Mouse (Mus musculus): ENCODE data around the gene Ptges2. TPM values are rescaled to one million over a fixed set of nuclear protein-coding genes. Genes with fewer than 3 reads are reported as not detected.

Gene Ptges2
- polyA plus RNA-seq, 1 experiment from 2014 or later: 21.1 TPM

GRCm38 (mm10) chr2:32450881-32451844 is 55.5 kb downstream of the Ptges2 start, which contains the start of gene Slc25a25:
Slc25a25 (minus strand) TSS chr2:32451445.
- Histone ChIP-seq H3K27me3 (replicated peaks) (no peaks in the 10 kb centered on the region), H3K9me3 (replicated peaks) (no peaks in the 10 kb centered on the region), H3K27ac (peak within 1 kb of the TSS; percentile 94), H3K4me1 (peaks cover 67% of the 10 kb centered on the region), H3K9ac (peak within 1 kb of the TSS; percentile 94), H3K4me2 (peak within 1 kb of the TSS; percentile 96), H3K4me3 (peak within 1 kb of the TSS; percentile 90), H3K36me3 (peaks cover 17% of the 10 kb centered on the region)
- ATAC-seq: peak; percentile 84
- under 1% methylated on average over 93 of the region's 103 CpGs for WGBS (ENCODE audit: insufficient replicate concordance)

GRCm38 (mm10) chr2:32451870-32452372 is 56.2 kb downstream of the Ptges2 start:
- Histone ChIP-seq H3K27me3 (replicated peaks) (no peaks in the 10 kb centered on the region), H3K4me3 (peak overlapping the region; percentile 90), H3K36me3 (peaks cover 18% of the 10 kb centered on the region), H3K4me2 (peak overlapping the region; percentile 96), H3K9ac (peak overlapping the region; percentile 66), H3K27ac (peak overlapping the region; percentile 94), H3K4me1 (peaks cover 62% of the 10 kb centered on the region), H3K9me3 (replicated peaks) (no peaks in the 10 kb centered on the region)
- 0% methylated on average over 25 of the region's 25 CpGs for WGBS (ENCODE audit: insufficient replicate concordance)
- peak; percentile 94 for ATAC-seq

- WGBS (ENCODE audit: insufficient replicate concordance): 85% methylated on average over 16 of the region's 16 CpGs
- H3K9ac ChIP-seq: peak overlapping the region; percentile 64
Observed at GRCm38 (mm10) chr2:32452441-32452971, 56.8 kb downstream of the Ptges2 start.

GRCm38 (mm10) chr2:32453641-32454303 is 58.1 kb downstream of the Ptges2 start:
- Histone ChIP-seq H3K27me3 (replicated peaks) (no peaks in the 10 kb centered on the region), H3K27ac (no peak overlapping the region), H3K4me1 (peaks cover 46% of the 10 kb centered on the region), H3K9ac (no peak overlapping the region), H3K4me2 (peak overlapping the region; percentile 96; the same call in 1 of the 2 replicates), H3K9me3 (replicated peaks) (no peaks in the 10 kb centered on the region), H3K4me3 (no peak overlapping the region), H3K36me3 (peaks cover 18% of the 10 kb centered on the region)
- 69% methylated on average over 5 of the region's 5 CpGs for WGBS (ENCODE audit: insufficient replicate concordance)
- ATAC-seq: no peak

More at GRCm38 (mm10) chr2:32452441-32452971, 56.8 kb downstream of the Ptges2 start:
- peak overlapping the region; percentile 74 for H3K27ac ChIP-seq
- H3K36me3 ChIP-seq: peaks cover 18% of the 10 kb centered on the region
- no peaks in the 10 kb centered on the region for H3K27me3 ChIP-seq (replicated peaks)
- no peak for ATAC-seq
- no peaks in the 10 kb centered on the region for H3K9me3 ChIP-seq (replicated peaks)
- H3K4me1 ChIP-seq: peaks cover 56% of the 10 kb centered on the region
- peak overlapping the region; percentile 55 for H3K4me3 ChIP-seq
- peak overlapping the region; percentile 96 for H3K4me2 ChIP-seq

GRCm38 (mm10) chr2:32454633-32455032 is 58.9 kb downstream of the Ptges2 start:
- Histone ChIP-seq H3K27ac (no peak overlapping the region), H3K27me3 (replicated peaks) (no peaks in the 10 kb centered on the region), H3K9ac (no peak overlapping the region), H3K4me2 (no peak overlapping the region), H3K9me3 (replicated peaks) (no peaks in the 10 kb centered on the region), H3K4me3 (no peak overlapping the region), H3K36me3 (peaks cover 18% of the 10 kb centered on the region), H3K4me1 (peaks cover 38% of the 10 kb centered on the region)
- ATAC-seq: no peak
- 82% methylated on average over 10 of the region's 10 CpGs for WGBS (ENCODE audit: insufficient replicate concordance)

GRCm38 (mm10) chr2:32455101-32455500 is 59.4 kb downstream of the Ptges2 start:
- Histone ChIP-seq H3K9me3 (replicated peaks) (no peaks in the 10 kb centered on the region), H3K4me2 (no peak overlapping the region), H3K27me3 (replicated peaks) (no peaks in the 10 kb centered on the region), H3K4me1 (peaks cover 33% of the 10 kb centered on the region), H3K9ac (no peak overlapping the region), H3K4me3 (no peak overlapping the region), H3K27ac (no peak overlapping the region), H3K36me3 (peaks cover 18% of the 10 kb centered on the region)
- no peak for ATAC-seq
- WGBS (ENCODE audit: insufficient replicate concordance): 82% methylated on average over 8 of the region's 8 CpGs

Other genes with a start within 250 kb of the Ptges2 start
- 20.8 and 23.6 TPM in 2 replicates for gene Prrc2b, start 244.8 kb upstream of the Ptges2 start, polyA plus RNA-seq (2016; fragmentation: Nextera tagmentation; extraction: Ambion mirVana)
- 19.1 and 20.0 TPM in 2 replicates for gene Pomt1, start 159.3 kb upstream of the Ptges2 start, polyA plus RNA-seq (2016; fragmentation: Nextera tagmentation; extraction: Ambion mirVana)
- gene Uck1, start 135.7 kb upstream of the Ptges2 start, polyA plus RNA-seq (2016; fragmentation: Nextera tagmentation; extraction: Ambion mirVana): 39.9 and 42.0 TPM in 2 replicates
- 13.0 and 14.4 TPM in 2 replicates for gene Golga2, start 108.5 kb upstream of the Ptges2 start, polyA plus RNA-seq (2016; fragmentation: Nextera tagmentation; extraction: Ambion mirVana)
- 214 and 218 TPM in 2 replicates for gene Swi5, start 107.8 kb upstream of the Ptges2 start, polyA plus RNA-seq (2016; fragmentation: Nextera tagmentation; extraction: Ambion mirVana)
- 24.8 and 27.1 TPM in 2 replicates for gene Ciz1, start 43.6 kb upstream of the Ptges2 start, polyA plus RNA-seq (2016; fragmentation: Nextera tagmentation; extraction: Ambion mirVana)
- gene Dnm1, start 42.6 kb upstream of the Ptges2 start, polyA plus RNA-seq (2016; fragmentation: Nextera tagmentation; extraction: Ambion mirVana): 2.4 and 3.1 TPM in 2 replicates
- gene 1110008P14Rik, start 14.0 kb upstream of the Ptges2 start, polyA plus RNA-seq (2016; fragmentation: Nextera tagmentation; extraction: Ambion mirVana): 36.2 and 40.6 TPM in 2 replicates
- gene Lcn2, start 7.6 kb upstream of the Ptges2 start, polyA plus RNA-seq (2016; fragmentation: Nextera tagmentation; extraction: Ambion mirVana): 15.2 and 17.7 TPM in 2 replicates
- 2.9 and 3.2 TPM in 2 replicates for gene Naif1, start 54.6 kb downstream of the Ptges2 start, polyA plus RNA-seq (2016; fragmentation: Nextera tagmentation; extraction: Ambion mirVana)
- 11.4 and 11.9 TPM in 2 replicates for gene Slc25a25, start 55.5 kb downstream of the Ptges2 start, polyA plus RNA-seq (2016; fragmentation: Nextera tagmentation; extraction: Ambion mirVana)
- gene Fam102a, start 139.4 kb downstream of the Ptges2 start, polyA plus RNA-seq (2016; fragmentation: Nextera tagmentation; extraction: Ambion mirVana): 2.4 and 2.5 TPM in 2 replicates
- 69.5 and 73.8 TPM in 2 replicates for gene Dpm2, start 175.0 kb downstream of the Ptges2 start, polyA plus RNA-seq (2016; fragmentation: Nextera tagmentation; extraction: Ambion mirVana)
- gene Pip5kl1, start 178.9 kb downstream of the Ptges2 start, polyA plus RNA-seq (2016; fragmentation: Nextera tagmentation; extraction: Ambion mirVana): 0.13 TPM in 1 of 2 replicates, not detected in the other
- gene 9430097D07Rik, start 179.8 kb downstream of the Ptges2 start, polyA plus RNA-seq (2016; fragmentation: Nextera tagmentation; extraction: Ambion mirVana): not detected in 2 replicates
- 17.5 and 18.9 TPM in 2 replicates for gene St6galnac4, start 191.2 kb downstream of the Ptges2 start, polyA plus RNA-seq (2016; fragmentation: Nextera tagmentation; extraction: Ambion mirVana)
- 14.5 and 15.4 TPM in 2 replicates for gene St6galnac6, start 203.8 kb downstream of the Ptges2 start, polyA plus RNA-seq (2016; fragmentation: Nextera tagmentation; extraction: Ambion mirVana)
- gene Ak1, start 225.9 kb downstream of the Ptges2 start, polyA plus RNA-seq (2016; fragmentation: Nextera tagmentation; extraction: Ambion mirVana): 2.6 TPM in 2 replicates